Mouse (Mus musculus): ENCODE measurements around the gene Gm27235. TPM values are rescaled to one million over a fixed set of nuclear protein-coding genes. Genes with fewer than 3 reads are reported as not detected.
"Not testable (repeated sequence)": the region's sequence is repeated elsewhere in the genome, so short reads cannot be mapped to it uniquely, and the experiment has no call there.

Gm27235 gene
- not detected for total RNA-seq (2021)
- long read RNA-seq, experiment 1, result 0 reads
- long read RNA-seq, experiment 2, result 0 reads

- DNase-seq (ENCODE audit: low spot score in 2 of 2), result no peak
Observed at GRCm38 (mm10) chr9:35790001-35790400, at the start of gene Gm27235, which contains the start of gene D730048I06Rik. TSS of gene Gm27235 (minus strand) at chr9:35790101. TSS of gene D730048I06Rik (minus strand) at chr9:35790112.

- DNase-seq (ENCODE audit: low spot score in 2 of 2), result not testable (repeated sequence)
Observed at GRCm38 (mm10) chr9:35817881-35818280, 28.0 kb upstream of the Gm27235 start.

- DNase-seq (ENCODE audit: low spot score in 2 of 2), result no peak
Observed at GRCm38 (mm10) chr9:35798146-35798545, 8.2 kb upstream of the Gm27235 start.

GRCm38 (mm10) chr9:35778009-35778408 lies 11.9 kb downstream of the Gm27235 start, which contains the start of gene Gm17727:
TSS of gene Gm17727 (minus strand) at chr9:35778109.
- no peak for DNase-seq (ENCODE audit: low spot score in 2 of 2)

GRCm38 (mm10) chr9:35756843-35757242 lies 33.1 kb downstream of the Gm27235 start:
- no peak for DNase-seq (ENCODE audit: low spot score in 2 of 2)

- DNase-seq (ENCODE audit: low spot score in 2 of 2), result no peak
Observed at GRCm38 (mm10) chr9:35740749-35741148, 49.2 kb downstream of the Gm27235 start, which contains the start of gene Gm17677. TSS of gene Gm17677 (plus strand) at chr9:35741049.

Other genes starting within 250 kb of the Gm27235 start
- gene Ddx25, start 231.6 kb downstream of the Gm27235 start, total RNA-seq (2021), result 1 to 10 TPM; 1.3 TPM
- 10 to 100 TPM; 14.8 to 16.7 TPM for gene Pus3, start 231.5 kb downstream of the Gm27235 start, total RNA-seq (2021)
- under 1 TPM; 0.31 to 0.39 TPM for gene Pate2, start 219.8 kb downstream of the Gm27235 start, total RNA-seq (2021)
- gene Hyls1, start 219.7 kb downstream of the Gm27235 start, total RNA-seq (2021), result 1 to 10 TPM; 5.9 to 6.5 TPM
- gene Pate4, start 178.2 kb downstream of the Gm27235 start, total RNA-seq (2021), result not detected
- not detected for gene Pate3, start 141.9 kb downstream of the Gm27235 start, total RNA-seq (2021)
- gene Pate1, start 102.7 kb downstream of the Gm27235 start, total RNA-seq (2021), result not detected
- gene Gm17677, start 49.1 kb downstream of the Gm27235 start, total RNA-seq (2021), result not detected
- gene Gm17727, start 12.0 kb downstream of the Gm27235 start, total RNA-seq (2021), result not detected
- not detected for gene D730048I06Rik, start within 50 bp of the Gm27235 start, total RNA-seq (2021)
- gene 9230110F15Rik, start 54.0 kb upstream of the Gm27235 start, total RNA-seq (2021), result not detected
- gene 9230113P08Rik, start 118.3 kb upstream of the Gm27235 start, total RNA-seq (2021), result not detected

Measured in adrenal gland, postnatal 4 days (tissue).